Mouse (Mus musculus) left cerebral cortex, adult 8-10 months (tissue): ENCODE data around the gene Specc1l. TPM values are rescaled to one million over a fixed set of nuclear protein-coding genes. Genes with fewer than 3 reads are reported as not detected.

Source experiments
- DNase-seq, 2 experiments: peaks; one replicate each; pipeline ENCODE4 v3.0.0; 2022; ENCODE audit warnings: low spot score in 2 of 2
- total RNA-seq, 4 experiments: library from RNA; stranded (reverse); gene quantifications; 2 replicates each; pipeline ENCODE4 v1.2.4; 2022

Specc1l gene
- 10 to 100 TPM; 42.5 to 47.8 (median 44.0) TPM for total RNA-seq

DNA sequence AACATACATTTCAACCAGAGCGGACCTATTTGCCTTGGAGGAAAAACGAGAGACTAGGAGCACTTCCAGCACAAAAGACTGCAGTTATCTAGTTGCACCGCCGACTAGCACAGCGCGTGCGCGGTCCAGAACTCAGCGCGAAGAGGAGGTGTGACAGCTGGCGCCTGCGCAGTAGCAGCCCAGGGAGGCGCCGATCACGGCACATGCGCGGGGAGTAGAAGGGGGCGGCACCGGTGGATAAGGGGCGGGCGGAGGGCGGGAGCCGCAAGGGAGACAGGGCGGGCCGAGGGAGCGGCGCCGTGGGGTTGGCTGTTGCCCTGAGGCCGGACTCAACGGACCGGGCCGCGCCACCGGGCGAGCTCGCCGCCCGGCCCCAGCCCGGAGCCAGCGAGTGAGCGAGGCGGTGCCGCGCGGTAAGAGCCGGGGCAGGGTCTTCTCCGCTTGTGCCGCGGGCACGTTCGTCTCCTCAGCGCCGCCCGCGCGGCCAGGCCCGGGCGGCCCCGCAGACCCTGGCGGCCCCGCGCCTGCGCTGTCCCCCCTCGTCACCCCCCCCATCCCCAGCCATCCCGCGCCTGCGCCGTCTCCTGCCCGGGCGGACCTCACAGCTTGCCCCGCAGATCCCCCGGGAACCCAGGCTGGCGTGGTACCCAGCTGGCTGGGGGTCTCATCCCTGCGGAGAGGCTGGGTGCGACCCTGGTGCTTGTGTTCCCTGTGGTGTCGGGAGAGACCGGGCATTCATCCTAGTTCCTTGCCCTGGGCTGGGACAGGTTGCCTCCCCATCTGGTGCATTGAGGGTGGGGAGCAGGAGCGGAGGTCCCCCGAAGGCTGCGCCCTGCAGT lies at the start of gene Specc1l:
TSS of gene Specc1l (plus strand) at position 267 of the 839 bp plus-strand sequence.
- DNase-seq = peak; percentile 82 to 95

- no peak for DNase-seq
Observed at GRCm38 (mm10) chr10:75165825-75166481, 45.9 kb upstream of the Specc1l start.

- DNase-seq = no peak
Observed at GRCm38 (mm10) chr10:75166601-75167000, 45.3 kb upstream of the Specc1l start.

DNA sequence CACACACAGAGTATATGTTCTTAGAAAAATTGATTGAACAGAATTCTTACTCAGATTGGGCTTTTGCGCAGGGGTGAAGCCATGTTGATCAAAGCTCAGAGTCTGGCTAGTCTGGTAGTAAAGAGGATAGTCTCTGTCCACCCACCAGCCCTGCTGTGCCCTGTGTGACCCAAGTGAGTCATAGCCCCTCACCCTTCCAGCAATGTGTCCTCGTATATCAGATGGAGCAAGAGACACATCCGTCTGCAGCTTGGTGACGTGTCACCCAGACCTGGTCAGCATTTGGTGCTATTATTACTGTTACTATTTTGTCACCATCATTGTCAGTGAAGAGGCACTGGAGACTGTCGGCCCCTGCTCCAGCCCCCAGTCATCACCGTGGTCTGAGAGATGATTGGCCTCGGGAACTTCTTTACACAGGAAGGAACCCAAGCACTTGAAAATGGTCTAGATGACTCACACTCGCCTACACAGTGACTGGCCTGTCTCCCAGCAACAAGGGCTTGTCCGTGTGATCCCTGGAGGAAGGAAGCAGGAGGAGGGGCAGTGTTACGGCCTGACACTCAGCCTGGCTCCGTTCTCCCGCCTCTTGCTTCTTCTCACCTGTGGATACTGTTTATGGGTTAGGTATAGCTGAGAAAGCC lies 41.5 kb upstream of the Specc1l start:
- DNase-seq = no peak

DNA sequence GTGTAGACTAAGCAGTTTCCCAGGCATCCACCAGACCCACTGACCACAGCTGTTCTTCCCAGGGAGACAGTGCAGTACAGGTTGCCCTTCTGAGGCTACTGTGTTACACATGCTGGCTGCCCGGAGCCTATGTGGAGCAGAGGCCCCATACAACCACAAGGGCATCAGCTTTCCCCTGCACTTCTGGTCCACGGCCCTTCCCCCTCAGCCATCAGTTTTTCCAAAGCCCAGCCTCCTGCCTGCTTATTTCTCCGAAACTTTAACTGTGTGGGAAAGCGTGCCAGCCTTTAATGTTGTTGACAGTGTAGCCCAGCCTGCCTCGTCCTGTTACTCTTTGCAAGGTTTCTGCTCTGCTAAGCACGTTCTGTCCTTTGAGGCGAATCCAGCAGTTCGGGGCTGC lies 38.8 kb upstream of the Specc1l start:
- DNase-seq = no peak

DNA sequence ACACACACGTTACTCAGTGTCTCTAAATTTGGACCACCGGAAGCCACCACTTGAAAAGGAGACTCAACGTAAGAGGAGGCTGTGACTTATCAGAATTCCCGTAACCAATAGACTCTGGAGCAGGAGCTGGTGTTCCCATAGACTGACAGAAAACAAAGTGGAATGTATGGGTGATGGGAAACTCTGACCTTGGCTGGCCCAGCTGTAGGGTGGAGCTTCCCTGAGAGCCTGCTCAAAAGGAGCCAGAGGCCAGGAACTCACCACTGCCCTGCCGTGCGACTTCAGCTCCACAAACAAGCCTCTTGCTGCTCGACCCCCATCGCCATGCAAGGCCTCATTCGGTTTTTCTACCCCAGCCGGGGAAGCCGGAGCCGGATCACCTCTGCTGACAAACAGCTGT lies 38.2 kb upstream of the Specc1l start:
- no peak for DNase-seq

- DNase-seq = no peak
Observed at GRCm38 (mm10) chr10:75176494-75176893, 35.4 kb upstream of the Specc1l start.

DNA sequence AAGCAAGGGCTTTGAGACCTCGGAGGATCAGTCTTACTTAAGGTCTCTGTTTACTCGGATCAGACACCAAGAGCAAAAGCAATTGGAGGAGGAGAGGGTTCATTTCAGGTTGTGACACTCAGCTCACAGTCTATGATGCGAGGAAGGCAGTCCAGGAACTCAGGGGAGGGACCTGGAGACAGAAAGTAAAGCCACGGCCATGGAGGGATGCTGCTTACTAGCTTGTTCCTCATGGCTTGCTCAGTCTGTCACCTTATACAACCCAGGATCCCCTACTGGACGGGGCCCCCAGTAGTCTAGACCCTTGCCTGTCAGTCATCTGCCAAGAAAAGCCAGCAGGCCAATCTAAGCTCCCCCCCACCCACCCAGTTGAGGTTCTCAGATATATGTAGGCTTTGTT lies 33.0 kb upstream of the Specc1l start:
- no peak for DNase-seq

DNA sequence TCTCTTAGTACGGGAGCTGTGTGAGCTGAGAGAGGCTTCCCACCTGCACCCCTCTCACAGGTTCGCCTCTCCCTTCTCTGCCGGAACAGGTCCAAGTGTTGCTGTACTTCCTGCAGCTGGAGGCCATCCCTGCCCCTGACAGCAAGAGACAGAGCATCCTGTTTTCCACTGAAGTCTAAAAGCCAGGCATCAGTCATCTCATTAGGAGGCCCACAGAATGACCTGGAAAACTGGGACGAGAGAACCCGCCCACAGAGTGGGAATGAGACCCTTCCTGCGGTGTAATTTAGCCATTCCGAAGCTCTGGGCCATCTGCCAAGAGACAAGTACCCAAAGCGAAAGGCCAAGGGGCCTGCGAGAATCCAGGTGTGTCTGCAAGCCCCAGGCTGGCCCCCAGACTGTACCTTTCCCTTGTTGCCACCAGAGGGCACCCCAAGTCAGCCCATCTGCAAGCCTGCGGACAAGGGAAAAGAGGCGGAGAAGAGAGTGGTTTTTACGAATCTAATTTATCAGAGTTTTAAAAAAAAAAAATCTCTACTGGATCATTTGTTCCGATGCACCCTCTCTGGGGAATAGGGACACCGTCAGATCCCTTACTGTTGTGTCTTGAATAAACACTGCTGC lies 29.6 kb upstream of the Specc1l start:
- peak; percentile 48 to 60 for DNase-seq

- no peak for DNase-seq
Observed at GRCm38 (mm10) chr10:75184826-75185225, 27.0 kb upstream of the Specc1l start.

DNA sequence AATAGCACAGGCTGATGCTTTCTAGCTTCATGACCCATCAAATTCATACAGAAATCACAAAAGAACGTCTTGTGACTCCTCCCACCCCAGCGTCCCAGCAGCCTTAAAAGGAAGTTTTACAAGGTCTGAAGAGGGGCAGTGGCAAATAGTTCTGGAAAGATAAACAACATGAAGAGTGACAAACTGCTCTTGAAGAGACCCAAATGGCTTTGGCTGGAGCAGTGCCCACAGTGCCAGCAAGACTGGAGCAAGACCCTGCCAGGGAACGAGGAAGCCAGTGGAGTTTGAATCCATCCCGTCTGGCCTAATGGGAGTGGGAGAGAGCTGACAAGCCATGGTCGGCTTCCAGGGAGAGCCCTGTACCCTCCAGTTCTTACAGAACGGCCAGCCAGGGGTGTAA lies 25.3 kb upstream of the Specc1l start:
- no peak for DNase-seq

GRCm38 (mm10) chr10:75187366-75188056 lies 24.4 kb upstream of the Specc1l start:
- no peak for DNase-seq

GRCm38 (mm10) chr10:75191647-75192046 lies 20.2 kb upstream of the Specc1l start:
- no peak for DNase-seq

DNA sequence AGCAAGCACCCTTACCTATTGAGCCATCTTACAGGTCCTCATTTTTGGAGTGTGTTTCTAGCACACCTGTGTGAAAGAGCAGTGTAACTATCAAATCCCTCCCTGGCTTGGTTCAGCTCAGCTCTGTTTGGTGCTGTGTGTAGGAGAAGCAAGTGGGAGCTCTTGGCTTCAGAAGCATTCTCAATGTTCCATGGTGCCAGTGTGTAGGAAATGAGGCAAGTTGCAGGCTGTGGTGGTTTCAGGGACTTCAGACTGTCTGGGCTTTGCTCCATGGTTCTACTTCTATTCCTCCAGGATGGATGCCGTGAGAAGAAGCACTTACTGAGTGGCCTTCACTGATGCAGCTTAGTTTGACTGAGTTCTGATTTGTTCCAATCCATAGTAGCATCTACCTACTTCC lies 14.1 kb upstream of the Specc1l start:
- no peak for DNase-seq

DNA sequence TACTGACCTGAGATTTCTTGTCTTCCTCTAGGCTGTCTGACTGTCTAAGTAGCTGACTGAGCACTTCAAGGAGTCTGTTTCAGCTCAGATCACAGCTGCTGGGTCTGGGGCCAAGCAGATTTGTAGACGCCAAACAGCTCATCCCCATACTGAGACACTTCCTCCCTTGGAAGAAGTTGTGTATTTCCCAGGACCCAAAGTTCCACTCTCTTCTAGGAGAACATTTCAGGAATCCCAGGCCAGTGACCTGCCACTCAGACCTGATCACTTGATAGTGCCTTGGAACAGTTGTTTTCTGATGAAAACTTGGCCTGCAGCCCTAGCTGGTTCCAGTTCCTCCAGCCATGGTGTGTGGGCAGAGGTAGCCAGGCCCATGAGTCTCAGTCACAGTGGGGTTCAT lies 11.1 kb upstream of the Specc1l start:
- no peak for DNase-seq

DNA sequence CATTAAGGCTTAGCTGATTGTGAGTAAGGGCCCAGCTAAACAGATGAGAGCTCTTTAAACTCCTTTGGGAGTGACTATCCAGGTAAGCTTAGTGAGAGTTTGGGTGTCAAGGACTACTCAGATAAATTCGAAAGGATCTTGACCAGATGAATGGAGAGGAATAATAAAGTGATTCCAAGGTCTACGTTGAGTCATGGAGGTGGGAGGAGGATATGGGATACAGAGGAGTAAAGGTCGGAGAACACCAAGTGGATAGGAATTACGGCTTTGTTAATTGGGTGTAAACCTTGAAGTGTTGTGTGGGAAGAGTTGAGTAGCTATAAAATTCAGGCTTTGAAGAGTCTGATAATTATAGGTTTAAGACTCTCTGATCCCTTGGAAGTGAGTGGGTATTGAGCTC lies 5.7 kb upstream of the Specc1l start:
- DNase-seq = no peak

DNA sequence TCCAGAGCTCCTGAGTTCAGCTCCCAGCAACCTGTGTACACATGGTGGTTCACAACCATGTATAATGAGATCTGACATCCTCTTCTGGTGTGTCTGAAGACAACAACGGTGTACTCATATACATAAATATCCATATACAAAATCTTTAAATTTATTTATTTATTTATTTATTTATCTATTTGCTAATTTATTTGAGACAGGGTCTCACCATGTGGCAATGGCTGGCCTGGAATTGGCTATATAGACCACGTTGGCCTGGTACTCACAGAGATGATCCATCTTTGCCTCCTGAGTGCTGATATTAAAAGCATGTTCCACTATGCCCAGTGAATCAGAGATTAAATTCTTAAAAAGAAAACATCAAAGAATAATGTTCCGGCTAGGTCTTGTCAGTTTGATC lies 1.0 kb upstream of the Specc1l start:
- DNase-seq = no peak

DNA sequence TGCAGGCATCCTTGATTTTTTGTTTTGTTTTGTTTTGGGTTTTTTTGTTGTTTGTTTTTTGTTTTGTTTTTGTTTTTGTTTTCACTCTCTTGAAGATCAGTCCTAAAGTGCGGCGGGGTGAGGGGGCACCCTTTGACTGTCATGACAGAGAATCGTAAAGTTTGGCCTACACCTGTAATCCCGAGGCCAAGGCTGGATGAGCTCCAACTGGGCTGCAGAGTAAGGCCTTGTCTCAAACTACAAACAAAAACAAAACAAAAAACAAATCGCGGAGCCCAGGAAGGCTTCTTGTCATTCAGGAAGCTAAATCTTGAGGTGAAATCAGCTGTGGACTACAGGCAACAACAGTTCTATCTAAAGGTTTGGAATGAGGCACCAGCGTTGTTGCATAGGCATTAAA lies 1.1 kb downstream of the Specc1l start:
- no peak for DNase-seq

DNA sequence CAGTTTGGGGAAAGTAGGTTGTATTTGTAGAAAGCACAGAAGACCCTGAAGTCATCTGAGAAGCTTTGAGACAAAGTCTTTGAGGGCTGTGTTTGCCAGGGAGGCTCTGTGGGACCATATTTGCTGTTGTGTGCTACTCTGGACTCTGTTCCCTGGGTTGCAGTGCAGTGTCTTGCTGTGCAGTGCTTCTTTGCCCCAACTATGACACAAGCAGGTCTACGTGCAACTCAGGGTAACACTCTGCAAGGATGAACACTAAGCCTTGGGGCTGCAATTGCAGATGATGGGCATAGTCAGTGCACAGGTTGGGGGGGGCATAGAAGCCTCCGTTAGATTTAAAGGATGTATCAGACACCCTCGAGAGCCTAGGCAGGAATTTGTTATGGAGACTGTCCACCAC lies 8.8 kb downstream of the Specc1l start:
- DNase-seq = no peak

- DNase-seq = no peak
Observed at GRCm38 (mm10) chr10:75221936-75222610, 10.2 kb downstream of the Specc1l start.

DNA sequence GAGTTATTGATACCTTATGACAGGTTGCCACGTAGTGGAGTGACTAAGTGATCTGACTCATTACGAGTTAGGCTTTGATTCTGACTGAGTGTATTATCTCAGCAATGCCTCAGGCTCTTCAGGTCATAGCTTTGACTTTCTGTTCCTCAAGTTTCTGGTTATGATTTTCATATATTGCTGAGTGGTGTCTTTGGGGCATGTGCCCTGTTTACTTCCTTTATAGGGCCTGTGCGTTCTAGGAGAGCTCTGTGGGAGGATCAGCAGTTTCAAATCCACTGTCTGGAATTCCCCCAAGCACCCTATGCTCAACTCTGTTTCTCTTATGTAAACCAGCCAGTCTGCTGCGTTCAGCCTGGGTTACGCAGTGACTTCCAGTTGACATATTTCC lies 10.7 kb downstream of the Specc1l start:
- DNase-seq = no peak
